Mouse (Mus musculus) liver, embryonic 14.5 days (tissue): ENCODE results near the gene Adipor2.

Experiments used
- CTCF ChIP-seq: IDR thresholded peaks from 2 replicates; pipeline ENCODE4 v1.5.1; 2016; ENCODE audit warnings: antibody characterized with exemption, low read depth, control low read depth
- EP300 ChIP-seq: IDR thresholded peaks from 2 replicates; pipeline ENCODE4 v1.6.1; 2016; ENCODE audit warnings: antibody characterized with exemption, low read depth

GRCm38 (mm10) chr6:119404854-119405253 is 12.7 kb downstream of the Adipor2 start:
- TF ChIP-seq CTCF, result no peak
- no peak for TF ChIP-seq EP300
